Mouse (Mus musculus): ENCODE results near the gene Colgalt2.

DNA sequence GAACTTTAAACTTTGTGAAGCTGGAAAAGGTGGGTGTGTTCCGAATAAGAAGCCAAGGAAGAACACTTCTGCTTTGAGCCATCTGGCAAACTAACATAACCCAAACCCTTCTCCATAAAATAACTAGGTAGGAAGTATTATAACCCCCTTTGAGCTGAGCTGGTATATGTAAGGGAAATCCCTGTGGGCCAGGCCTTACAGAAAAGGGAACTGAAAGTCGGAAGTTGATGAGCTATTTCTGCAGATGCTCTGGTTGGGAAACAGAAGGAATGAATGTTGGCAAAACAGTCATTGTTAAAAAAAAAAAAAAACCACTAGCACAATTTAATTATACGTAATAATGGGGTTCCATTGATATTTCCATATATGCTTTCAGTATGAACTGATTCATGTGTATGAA is 129.1 kb downstream of the Colgalt2 start:
- no peak for TF ChIP-seq GATA1 (IDR thresholded peaks at IDR 0.05; ENCODE audit: low read length)
- no peak for TF ChIP-seq TAL1 (IDR thresholded peaks at IDR 0.05; ENCODE audit: low read length)
